Comparison of ENCODE assay signal across 8 mouse cellular contexts in genomic region chr3:52641226-52642181, GRCm38 (mm10).
DNase-seq lines count a peak whose midpoint lies in the region; ATAC-seq and TF ChIP-seq lines count a peak whose summit lies in the region.

No protein-coding gene starts in this region.

- H3K4me1 ChIP-seq in midbrain, postnatal 0 days (ENCODE audit: insufficient read depth, low read length) = 0 out of 2 replicates have a peak, but pooled peaks cover 8% of the 10 kb centered on the region
- peaks cover 37% of the 10 kb centered on the region for H3K4me1 ChIP-seq in midbrain, embryonic 13.5 days (replicated peaks)
- H3K4me1 ChIP-seq in heart, embryonic 15.5 days (replicated peaks) = peaks cover 23% of the 10 kb centered on the region
- H3K4me1 ChIP-seq in lung, embryonic 16.5 days (replicated peaks; ENCODE audit: control insufficient read depth, insufficient read depth, low read length) = peaks cover 5% of the 10 kb centered on the region; the same call in 1 of the 2 replicates
- peaks cover 8% of the 10 kb centered on the region for H3K4me1 ChIP-seq in forebrain, embryonic 11.5 days (replicated peaks; ENCODE audit: control insufficient read depth, insufficient read depth, low read length)

- 65% methylated on average over 10 of the region's 10 CpGs for WGBS in midbrain, postnatal 0 days
- WGBS in midbrain, embryonic 13.5 days = 74% methylated on average over 10 of the region's 10 CpGs
- 68% methylated on average over 10 of the region's 10 CpGs for WGBS in heart, embryonic 15.5 days
- WGBS in lung, embryonic 16.5 days = 73% methylated on average over 10 of the region's 10 CpGs
- 83% methylated on average over 10 of the region's 10 CpGs for WGBS in forebrain, embryonic 11.5 days

- no peak overlapping the region for H3K27ac ChIP-seq in midbrain, postnatal 0 days (ENCODE audit: low read depth, low read length)
- H3K27ac ChIP-seq in midbrain, embryonic 13.5 days = no peak overlapping the region
- H3K27ac ChIP-seq in heart, embryonic 15.5 days = peak overlapping the region; percentile 43
- H3K27ac ChIP-seq in lung, embryonic 16.5 days (ENCODE audit: low read length) = no peak overlapping the region
- H3K27ac ChIP-seq in forebrain, embryonic 11.5 days (ENCODE audit: low read depth, low read length) = no peak overlapping the region

- no peaks in the 10 kb centered on the region for H3K27me3 ChIP-seq in midbrain, postnatal 0 days (ENCODE audit: insufficient read depth, low read length)
- H3K27me3 ChIP-seq in midbrain, embryonic 13.5 days = no peaks in the 10 kb centered on the region
- no peaks in the 10 kb centered on the region for H3K27me3 ChIP-seq in heart, embryonic 15.5 days
- H3K27me3 ChIP-seq in lung, embryonic 16.5 days (ENCODE audit: control insufficient read depth, insufficient read depth, low read depth, low read length) = no peaks in the 10 kb centered on the region
- no peaks in the 10 kb centered on the region for H3K27me3 ChIP-seq in forebrain, embryonic 11.5 days (ENCODE audit: control insufficient read depth, insufficient read depth, low read length)

- H3K4me2 ChIP-seq in midbrain, postnatal 0 days (ENCODE audit: low read depth, low read length, poor library complexity, severe bottlenecking) = no peak overlapping the region
- no peak overlapping the region for H3K4me2 ChIP-seq in midbrain, embryonic 13.5 days (replicated peaks)
- H3K4me2 ChIP-seq in heart, embryonic 15.5 days = no peak overlapping the region
- no peak overlapping the region for H3K4me2 ChIP-seq in lung, embryonic 16.5 days (ENCODE audit: low read depth, low read length)
- H3K4me2 ChIP-seq in forebrain, embryonic 11.5 days (ENCODE audit: low read depth, low read length, severe bottlenecking) = no peak overlapping the region

- H3K4me3 ChIP-seq in midbrain, postnatal 0 days (ENCODE audit: low read depth, low read length) = no peak overlapping the region
- H3K4me3 ChIP-seq in midbrain, embryonic 13.5 days (replicated peaks) = no peak overlapping the region
- no peak overlapping the region for H3K4me3 ChIP-seq in heart, embryonic 15.5 days
- H3K4me3 ChIP-seq in lung, embryonic 16.5 days (ENCODE audit: low read length) = no peak overlapping the region
- H3K4me3 ChIP-seq in forebrain, embryonic 11.5 days (ENCODE audit: low read depth, low read length) = no peak overlapping the region

- no peak for TF ChIP-seq CTCF in midbrain, postnatal 0 days (IDR thresholded peaks at IDR 0.05)

- H3K9me3 ChIP-seq in midbrain, postnatal 0 days (ENCODE audit: low read length) = no peaks in the 10 kb centered on the region
- no peaks in the 10 kb centered on the region for H3K9me3 ChIP-seq in midbrain, embryonic 13.5 days
- H3K9me3 ChIP-seq in heart, embryonic 15.5 days (replicated peaks) = no peaks in the 10 kb centered on the region
- no peaks in the 10 kb centered on the region for H3K9me3 ChIP-seq in lung, embryonic 16.5 days (ENCODE audit: control insufficient read depth, low read length)
- H3K9me3 ChIP-seq in forebrain, embryonic 11.5 days (ENCODE audit: control insufficient read depth, low read length) = no peaks in the 10 kb centered on the region

- ATAC-seq in midbrain, postnatal 0 days (ENCODE audit: low FRiP score) = peak; percentile 36; the same call in 1 of the 2 replicates
- no peak for ATAC-seq in midbrain, embryonic 13.5 days
- no peak for ATAC-seq in heart, embryonic 15.5 days (replicated peaks; ENCODE audit: insufficient number of reproducible peaks, insufficient read depth, low FRiP score, low read depth)
- ATAC-seq in lung, embryonic 16.5 days (ENCODE audit: low read depth) = peak; percentile 59
- ATAC-seq in erythroblast, adult 5-6 weeks (replicated peaks; ENCODE audit: low FRiP score, poor library complexity, severe bottlenecking) = no peak
- ATAC-seq in forebrain, embryonic 11.5 days (replicated peaks; ENCODE audit: low FRiP score) = no peak

- H3K9ac ChIP-seq in midbrain, postnatal 0 days (replicated peaks; ENCODE audit: low read length, poor library complexity, severe bottlenecking) = no peak overlapping the region
- no peak overlapping the region for H3K9ac ChIP-seq in midbrain, embryonic 13.5 days (replicated peaks)
- H3K9ac ChIP-seq in heart, embryonic 15.5 days = no peak overlapping the region
- no peak overlapping the region for H3K9ac ChIP-seq in lung, embryonic 16.5 days (ENCODE audit: low read length)
- no peak overlapping the region for H3K9ac ChIP-seq in forebrain, embryonic 11.5 days (ENCODE audit: low read length)

- DNase-seq in midbrain, postnatal 0 days (ENCODE audit: low spot score) = peak; percentile 76
- peak; percentile 30 to 40 for DNase-seq in cerebellum, postnatal 25 days
- no peak for DNase-seq in spleen, adult 12 weeks (ENCODE audit: low spot score)
- no peak for DNase-seq in forebrain, embryonic 11.5 days (ENCODE audit: low spot score)

- no peaks in the 10 kb centered on the region for H3K36me3 ChIP-seq in midbrain, postnatal 0 days (ENCODE audit: insufficient read depth, low read length)
- no peaks in the 10 kb centered on the region for H3K36me3 ChIP-seq in midbrain, embryonic 13.5 days
- no peaks in the 10 kb centered on the region for H3K36me3 ChIP-seq in heart, embryonic 15.5 days
- no peaks in the 10 kb centered on the region for H3K36me3 ChIP-seq in lung, embryonic 16.5 days (ENCODE audit: control insufficient read depth, insufficient read depth, low read length)
- no peaks in the 10 kb centered on the region for H3K36me3 ChIP-seq in forebrain, embryonic 11.5 days (ENCODE audit: control insufficient read depth, insufficient read depth, low read length)

Comparison
In these comparisons a context has a peak if more than half of its experiments do, and no peak if none do; other contexts are left out.
1. ATAC-seq: peak in midbrain, postnatal 0 days (single experiment) and lung, embryonic 16.5 days (single experiment); none in midbrain, embryonic 13.5 days (single experiment), heart, embryonic 15.5 days (single experiment), erythroblast, adult 5-6 weeks (single experiment) and forebrain, embryonic 11.5 days (single experiment).
2. DNase-seq: peak in midbrain, postnatal 0 days (single experiment) and cerebellum, postnatal 25 days (2 of 2); none in spleen, adult 12 weeks (single experiment) and forebrain, embryonic 11.5 days (single experiment).